Mouse (Mus musculus): ENCODE data around the gene Vmn1r210.
"Not testable (repeated sequence)": the region's sequence is repeated elsewhere in the genome, so short reads cannot be mapped to it uniquely, and the experiment has no call there.

Gene Vmn1r210

DNA sequence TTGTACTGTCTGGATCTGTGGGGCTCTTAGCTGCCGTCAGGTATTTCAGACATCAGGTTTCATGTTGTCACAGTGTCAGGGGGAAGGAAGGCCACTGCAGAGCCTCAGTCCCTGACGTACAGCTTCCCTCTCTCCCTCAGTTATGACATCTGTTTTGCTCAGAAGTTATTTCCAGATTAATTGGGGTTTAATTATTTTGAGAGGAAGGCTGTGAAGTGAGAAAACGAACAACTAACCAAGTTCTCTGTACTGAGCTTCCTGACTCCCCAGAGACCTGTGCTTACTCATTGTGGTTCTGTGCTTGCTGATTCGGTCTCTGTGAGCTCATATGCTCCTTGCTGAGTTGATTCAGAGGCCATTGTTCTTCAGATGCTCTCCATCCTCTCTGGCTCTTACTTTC is at the start of gene Vmn1r210:
Gene Vmn1r210 (minus strand): TSS at position 101 of the 400 bp plus-strand sequence.
- DNase-seq (ENCODE audit: low spot score): no peak

DNA sequence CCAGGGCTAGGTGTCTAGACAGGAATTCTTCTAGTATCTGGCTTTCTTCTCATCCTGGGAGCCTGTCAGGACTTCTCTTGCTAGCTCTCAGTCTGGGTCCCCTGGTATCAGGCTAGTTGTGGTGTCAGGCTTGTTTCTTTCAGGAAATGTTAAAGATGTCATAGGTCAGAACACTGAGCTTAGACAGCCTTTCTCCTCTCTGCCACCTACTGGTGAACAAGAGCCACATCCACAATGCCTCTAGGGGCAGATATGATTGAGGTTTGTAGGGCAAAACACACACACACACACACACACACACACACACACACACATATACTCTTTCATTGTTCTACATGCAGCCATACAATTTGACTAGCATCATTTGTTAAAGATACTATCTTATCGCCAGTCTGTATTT is 48.1 kb upstream of the Vmn1r210 start:
- no peak for DNase-seq (ENCODE audit: low spot score)

DNA sequence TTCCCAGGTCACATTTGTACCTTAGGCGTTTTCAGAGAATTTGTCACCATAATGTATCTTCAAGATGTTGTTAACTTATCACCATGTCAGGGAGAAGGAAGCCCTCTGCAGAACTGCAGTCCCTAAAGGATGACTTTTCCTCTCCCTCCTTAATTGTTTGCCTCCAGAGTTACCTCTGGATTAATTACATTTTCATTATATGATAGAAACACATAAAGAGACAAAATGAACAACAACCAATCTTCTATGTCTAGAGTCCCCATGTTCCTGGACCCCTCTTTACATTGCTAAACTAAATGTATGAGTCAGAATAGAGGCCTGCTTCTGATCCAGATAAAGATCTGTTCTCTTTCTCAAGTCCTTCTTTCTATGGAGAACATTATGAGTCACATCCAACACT is 26.3 kb upstream of the Vmn1r210 start, which contains the start of gene Vmn1r211:
Gene Vmn1r211 (minus strand): TSS at position 101 of the 400 bp plus-strand sequence.
- no peak for DNase-seq (ENCODE audit: low spot score)

DNA sequence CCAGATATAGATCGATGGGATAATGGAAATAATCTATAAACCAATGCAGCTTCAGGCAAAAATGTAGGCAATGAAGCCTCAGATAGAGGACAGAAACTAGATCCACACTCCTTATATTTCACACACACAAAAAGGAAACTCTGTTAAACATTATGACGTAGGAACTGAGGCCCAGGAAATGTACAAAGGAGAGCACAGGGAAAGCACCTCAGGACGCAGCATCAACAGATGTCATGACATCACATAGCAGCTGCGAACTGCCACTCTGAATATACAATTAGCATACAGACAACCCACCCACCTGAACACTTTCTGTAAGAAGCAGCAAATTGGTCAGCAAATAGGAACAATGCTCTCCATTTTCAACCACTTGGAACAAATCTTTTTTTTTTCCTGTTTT is 23.6 kb upstream of the Vmn1r210 start:
- DNase-seq (ENCODE audit: low spot score): no peak

DNA sequence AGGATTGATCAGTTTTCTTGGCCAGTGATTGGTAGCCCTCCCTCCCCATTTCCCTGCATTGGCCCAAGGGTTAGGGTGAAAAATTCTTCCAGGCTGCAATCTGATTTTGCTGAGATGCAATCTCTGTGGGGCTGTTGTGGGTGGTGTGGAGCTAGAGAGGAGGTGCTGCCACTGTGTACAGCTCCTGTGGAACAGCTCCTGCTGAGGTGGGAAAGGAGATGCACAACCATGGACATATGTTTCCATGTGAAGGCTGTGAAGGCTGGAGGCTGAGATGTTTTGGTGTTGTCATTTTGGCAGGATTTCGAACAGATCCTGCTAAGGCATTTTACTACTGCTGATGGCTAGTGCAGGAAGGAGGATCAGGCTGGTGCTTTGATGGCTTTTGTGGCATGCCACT is 15.7 kb upstream of the Vmn1r210 start:
- no peak for DNase-seq (ENCODE audit: low spot score)

DNA sequence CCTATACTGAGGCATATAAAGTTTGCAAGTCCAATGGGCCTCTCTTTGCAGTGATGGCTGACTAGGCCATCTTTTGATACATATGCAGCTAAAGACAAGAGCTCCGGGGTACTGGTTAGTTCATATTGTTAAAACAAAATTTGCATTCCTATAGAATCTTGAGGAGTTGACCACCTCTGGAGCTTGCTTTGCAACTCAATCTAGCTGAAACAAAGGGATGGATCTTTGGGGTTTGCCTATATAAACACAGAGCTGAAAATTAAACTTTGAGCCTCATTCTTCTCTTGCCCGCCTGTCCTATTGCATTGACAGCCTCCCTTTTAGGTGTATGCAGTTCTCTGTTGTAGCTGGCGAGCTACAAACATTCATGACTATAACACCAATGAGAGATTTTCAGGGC is 13.2 kb upstream of the Vmn1r210 start:
- DNase-seq (ENCODE audit: low spot score): not testable (repeated sequence)

DNA sequence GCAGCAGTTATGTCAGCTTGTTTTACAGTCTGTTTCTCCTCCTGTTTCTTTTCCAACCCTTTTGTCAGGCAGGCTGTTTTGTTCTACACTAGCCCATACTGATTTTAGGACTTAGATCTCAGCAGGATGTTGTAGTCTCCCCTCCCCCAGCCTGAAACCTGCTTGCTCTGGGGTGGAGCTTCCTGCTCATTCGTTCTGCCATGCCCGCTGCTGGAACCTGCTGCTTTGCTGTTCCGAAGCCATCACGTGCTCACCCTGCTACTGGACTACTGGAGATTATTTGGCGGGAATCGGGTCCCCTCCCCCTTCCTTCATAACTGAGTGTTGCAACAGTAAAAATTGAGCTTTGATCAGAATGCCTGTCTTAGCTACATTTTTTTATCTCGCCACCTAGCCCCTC is 1.8 kb downstream of the Vmn1r210 start:
- DNase-seq (ENCODE audit: low spot score): not testable (repeated sequence)

DNA sequence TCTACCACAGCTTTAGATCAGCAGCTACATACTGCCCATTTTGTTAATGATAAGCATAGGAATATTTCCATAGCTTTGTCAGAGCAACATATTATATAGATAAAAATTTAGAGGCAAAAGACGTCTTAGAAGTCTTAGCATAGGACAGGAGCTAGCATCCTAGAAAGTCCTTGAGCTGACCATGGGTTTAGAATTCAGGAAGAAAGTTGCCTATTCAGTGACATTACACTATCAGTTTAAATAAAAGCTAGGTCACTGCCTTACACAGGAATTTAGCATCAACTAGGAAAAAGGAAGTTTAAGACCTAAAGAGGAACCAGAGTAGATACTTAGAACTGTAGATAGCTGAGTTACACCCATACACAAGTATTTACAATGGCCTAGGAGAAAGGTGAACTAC is 9.5 kb downstream of the Vmn1r210 start:
- DNase-seq (ENCODE audit: low spot score): not testable (repeated sequence)

DNA sequence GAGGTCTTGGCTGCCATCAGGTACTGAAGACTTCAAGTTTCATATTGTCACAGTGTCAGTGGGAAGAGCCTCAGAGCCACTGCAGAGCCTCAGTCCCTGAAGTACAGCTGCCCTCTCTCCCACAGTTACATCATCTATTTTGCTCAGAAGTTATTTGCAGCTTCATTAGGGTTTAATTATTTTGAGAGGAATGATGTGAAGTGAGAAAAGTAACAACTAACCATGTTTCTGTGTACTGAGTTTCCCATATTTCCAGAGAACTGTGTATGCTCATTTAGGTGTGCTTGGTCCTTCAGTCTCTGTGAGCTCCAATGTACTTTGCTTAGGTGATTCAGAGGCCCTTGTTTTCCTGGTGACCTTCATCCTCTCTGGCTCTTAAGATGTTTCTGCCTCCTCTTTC is 21.6 kb downstream of the Vmn1r210 start, which contains the start of gene Vmn1r209:
Gene Vmn1r209 (minus strand): TSS at position 101 of the 400 bp plus-strand sequence.
- not testable (repeated sequence) for DNase-seq (ENCODE audit: low spot score)

DNA sequence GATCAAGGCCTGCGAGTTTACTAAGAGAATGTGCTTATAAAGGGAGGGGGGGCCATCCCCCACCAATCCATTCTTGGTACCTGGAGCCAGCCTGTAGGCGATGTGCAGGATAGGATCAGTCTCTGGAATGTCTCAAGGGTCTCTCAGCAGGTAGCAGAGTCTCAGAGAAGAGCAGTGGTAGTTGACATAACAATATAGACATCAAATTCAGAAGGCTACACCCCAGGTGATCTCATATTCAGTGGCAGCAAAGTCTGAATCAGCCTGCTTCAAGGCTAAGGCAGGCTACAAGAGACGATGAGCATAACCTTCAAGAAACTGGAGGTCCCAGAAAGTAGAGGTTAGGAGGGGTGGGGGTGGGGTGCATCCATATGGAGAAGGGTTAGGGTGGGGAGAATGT is 43.1 kb downstream of the Vmn1r210 start:
- DNase-seq (ENCODE audit: low spot score): not testable (repeated sequence)

DNA sequence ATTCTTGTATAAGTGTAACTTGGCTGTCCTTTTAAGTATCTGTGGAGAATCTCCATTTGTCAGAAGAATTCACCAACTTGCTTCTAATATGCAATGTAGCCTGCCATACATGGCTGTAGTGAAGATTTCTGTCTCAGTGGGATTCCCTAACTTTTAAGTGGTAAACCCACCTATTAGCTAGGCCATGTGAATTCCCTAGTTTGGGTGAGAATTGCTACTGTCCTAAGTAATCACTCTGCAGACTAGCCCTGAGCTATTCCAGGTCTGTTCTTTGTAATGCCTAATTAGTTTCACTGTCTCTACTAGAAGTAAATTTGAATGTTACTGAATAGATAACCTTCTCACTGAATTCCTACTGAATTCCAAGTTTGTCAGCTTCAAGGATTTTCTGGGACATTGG is 47.0 kb downstream of the Vmn1r210 start:
- DNase-seq (ENCODE audit: low spot score): not testable (repeated sequence)

DNA sequence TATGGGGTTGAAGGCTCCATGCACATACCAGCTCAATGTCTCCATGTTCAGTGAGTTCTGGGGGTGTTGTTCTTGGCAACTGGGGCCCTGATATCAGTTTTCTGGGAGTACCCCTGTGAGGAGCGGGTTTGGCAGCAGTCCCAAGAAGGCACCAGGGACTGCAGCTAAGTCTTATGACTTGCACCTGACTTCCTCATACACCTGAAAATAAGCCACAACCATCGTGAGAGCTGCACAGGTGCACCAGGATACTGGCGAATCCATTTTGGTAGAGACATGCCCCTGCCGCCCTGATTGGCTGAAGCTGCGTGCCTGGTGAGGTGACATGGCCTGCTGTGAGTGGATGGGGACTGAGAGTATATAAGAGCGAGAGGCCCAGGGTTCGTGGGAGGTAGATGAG is 53.8 kb downstream of the Vmn1r210 start, which contains the start of gene Vmn1r208:
Gene Vmn1r208 (minus strand): TSS at position 101 of the 400 bp plus-strand sequence.
- DNase-seq (ENCODE audit: low spot score): not testable (repeated sequence)
